Mouse (Mus musculus) neutrophil, adult 83 days (primary cell): ENCODE results near the gene Btg2. TPM values are rescaled to one million over a fixed set of nuclear protein-coding genes. Genes with fewer than 3 reads are reported as not detected.

Experiments
- total RNA-seq, 2 experiments: library from RNA; stranded (reverse); gene quantifications; one replicate each; pipeline ENCODE4 v1.2.4; 2023

The Btg2 gene
- 100 to 1,000 TPM; 778 to 949 TPM for total RNA-seq

DNA sequence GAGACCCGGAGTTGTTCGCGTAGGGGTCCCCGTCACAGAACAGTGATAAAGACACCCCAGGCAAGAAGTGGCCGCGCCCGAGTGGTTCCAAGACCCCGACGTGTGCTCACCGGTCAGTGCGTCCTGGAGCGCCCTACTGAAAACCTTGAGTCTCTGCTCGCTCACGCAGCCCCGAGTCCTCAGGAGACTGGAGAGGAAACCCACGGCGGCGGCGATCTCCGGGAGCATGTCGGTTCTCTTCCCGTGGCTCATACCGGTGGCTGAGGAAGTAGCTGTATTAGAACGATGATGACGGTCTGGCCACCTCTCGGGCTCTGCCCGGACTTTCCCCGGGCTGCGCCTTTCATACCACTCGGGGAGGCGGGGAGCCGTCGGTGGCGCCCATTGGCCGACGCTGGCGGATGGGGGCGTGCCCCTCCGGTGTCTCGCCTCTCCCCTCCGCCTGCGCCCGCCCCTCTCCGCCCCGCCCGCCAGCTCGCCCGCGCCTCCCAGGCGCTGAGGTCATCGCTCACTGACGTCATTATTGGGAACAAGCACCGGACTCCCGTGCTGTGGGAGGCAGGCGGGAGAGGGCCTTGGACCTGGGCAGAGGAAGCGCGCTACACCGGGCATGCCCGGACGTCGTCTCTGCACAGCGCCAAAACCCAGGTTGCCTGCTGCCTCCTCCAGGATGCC lies at the start of gene Btg2:
TSS of gene Btg2 (minus strand) at position 319 of the 675 bp plus-strand sequence.

DNA sequence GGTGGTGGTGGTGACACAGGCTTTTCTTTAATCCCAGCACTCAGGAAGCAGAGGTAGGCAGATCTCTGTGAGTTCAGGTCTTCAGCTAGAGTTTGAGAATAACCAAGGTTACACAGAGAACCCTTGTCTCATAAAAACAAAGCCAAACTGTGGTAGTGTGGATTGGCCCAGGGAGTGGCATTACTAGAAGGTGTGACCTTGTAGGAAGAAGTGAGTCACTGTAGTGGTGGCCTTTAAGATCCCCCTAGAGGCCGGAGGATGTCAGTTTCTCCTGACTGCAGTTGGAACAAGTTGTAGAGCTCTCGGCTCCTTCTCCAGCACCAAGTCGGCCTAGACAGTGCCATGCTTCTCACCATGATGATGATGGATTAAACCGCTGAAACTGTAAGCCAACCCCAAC lies 32.1 kb upstream of the Btg2 start, which contains the start of gene Chit1:
TSS of gene Chit1 (plus strand) at position 264 of the 400 bp plus-strand sequence.

DNA sequence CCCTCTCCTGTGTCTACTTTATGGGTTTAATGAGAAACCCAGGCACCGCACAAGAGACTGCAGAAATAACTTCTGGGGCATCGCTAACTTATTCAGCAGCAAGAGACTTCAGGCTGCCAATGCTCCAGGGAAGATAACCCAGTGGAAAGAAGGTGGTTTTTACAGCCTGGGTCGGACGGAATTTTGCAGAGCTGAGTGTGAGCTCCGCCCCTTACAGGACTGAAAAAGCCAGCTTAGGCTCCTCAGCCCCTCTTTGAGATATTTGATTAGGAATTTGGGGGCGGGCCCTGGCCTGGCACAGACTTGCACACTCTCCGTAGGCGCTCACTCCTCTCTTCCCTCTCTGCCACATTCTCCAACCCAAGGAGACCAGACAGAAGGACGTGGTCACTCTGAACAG lies 41.7 kb downstream of the Btg2 start, which contains the start of gene Fmod:
TSS of gene Fmod (plus strand) at position 83 of the 400 bp plus-strand sequence.

Other genes with a start within 250 kb of the Btg2 start
- not detected for gene Optc, start 171.1 kb downstream of the Btg2 start, total RNA-seq
- gene Prelp, start 157.7 kb downstream of the Btg2 start, total RNA-seq: not detected
- under 1 TPM in 1 of 2 experiments, not detected in 1; 0.18 TPM for gene Fmod, start 41.9 kb downstream of the Btg2 start, total RNA-seq
- 10 to 100 TPM; 33.5 to 35.1 TPM for gene Chit1, start 32.1 kb upstream of the Btg2 start, total RNA-seq
- gene Chil1, start 103.1 kb upstream of the Btg2 start, total RNA-seq: 100 to 1,000 TPM; 596 to 624 TPM
- under 1 TPM; 0.44 to 0.46 TPM for gene Mybph, start 114.3 kb upstream of the Btg2 start, total RNA-seq
- gene Adora1, start 156.3 kb upstream of the Btg2 start, total RNA-seq: not detected
- gene Myog, start 210.9 kb upstream of the Btg2 start, total RNA-seq: not detected